Mouse (Mus musculus): ENCODE measurements around the gene Tmcc2. TPM values are rescaled to one million over a fixed set of nuclear protein-coding genes. Genes with fewer than 3 reads are reported as not detected.

Gene Tmcc2
- total RNA-seq, 2 experiments from 2014 or later, result 250 to 270 TPM

DNA sequence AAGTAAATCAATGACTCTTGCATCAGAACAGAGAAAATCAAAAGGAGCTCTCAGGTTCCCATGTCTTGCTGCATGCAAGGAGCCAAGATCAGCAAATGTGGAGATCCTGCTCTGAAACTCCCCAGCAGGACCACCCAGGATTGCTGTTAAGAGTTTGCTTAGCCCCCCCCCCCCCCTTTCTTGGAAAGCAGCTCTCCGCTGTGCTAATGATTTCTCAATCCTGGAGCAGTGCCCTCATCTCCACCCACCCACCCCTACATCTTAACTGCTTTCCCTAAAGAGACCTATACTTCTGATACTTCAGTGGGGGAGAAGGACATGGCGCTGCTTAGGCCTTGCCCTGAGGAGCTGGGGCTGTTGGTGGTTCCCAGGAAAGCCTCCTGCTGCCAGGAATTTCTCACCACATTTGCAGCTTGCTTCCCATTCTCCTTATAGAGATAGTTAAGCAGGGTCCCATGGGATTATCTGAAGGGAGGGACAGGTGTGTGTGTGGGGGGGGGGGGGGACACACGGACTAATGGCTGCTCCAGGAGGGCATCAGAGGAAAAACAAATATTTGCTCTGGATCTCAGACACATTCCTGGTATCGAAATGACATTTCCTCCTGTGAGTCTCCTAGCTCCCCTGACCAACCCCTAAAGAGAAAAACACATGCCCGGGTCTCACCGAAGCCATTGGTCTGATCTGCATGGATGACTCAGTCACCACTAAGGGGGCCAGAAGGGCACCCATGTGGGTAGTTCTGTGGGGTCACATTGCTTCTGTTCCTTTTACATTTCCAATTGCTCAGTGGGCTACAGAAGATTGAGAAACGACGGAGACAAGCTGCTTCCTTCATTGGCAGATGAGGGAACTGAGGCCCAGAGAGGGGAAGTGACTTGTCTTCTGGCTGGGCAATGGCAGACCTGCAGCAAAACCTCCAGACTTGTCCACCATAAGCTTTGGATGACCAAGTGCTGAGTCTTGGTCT is 72.9 kb downstream of the Tmcc2 start:
- no peak for DNase-seq (ENCODE audit: low spot score in 2 of 2)

DNA sequence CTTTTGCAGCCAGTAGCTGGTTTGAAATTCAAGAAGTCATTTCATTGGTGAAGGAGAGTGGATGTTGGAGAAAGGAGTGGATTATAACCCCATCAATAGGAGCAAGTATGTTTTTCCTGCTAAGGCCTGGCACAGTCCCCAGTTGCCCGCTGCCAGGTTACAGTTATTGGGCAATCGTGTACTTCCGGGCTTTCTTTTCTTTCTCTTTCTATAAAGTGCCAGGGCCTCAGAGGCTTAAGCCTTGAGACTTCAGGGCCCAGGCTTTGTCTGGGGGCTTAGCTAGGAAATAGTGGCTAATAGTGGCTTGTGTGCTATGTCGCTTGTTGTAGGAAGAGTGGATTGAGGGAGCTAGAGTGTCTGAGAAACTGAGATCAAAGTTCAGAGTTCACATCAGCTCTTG is 73.7 kb downstream of the Tmcc2 start:
- DNase-seq (ENCODE audit: low spot score in 2 of 2), result no peak

DNA sequence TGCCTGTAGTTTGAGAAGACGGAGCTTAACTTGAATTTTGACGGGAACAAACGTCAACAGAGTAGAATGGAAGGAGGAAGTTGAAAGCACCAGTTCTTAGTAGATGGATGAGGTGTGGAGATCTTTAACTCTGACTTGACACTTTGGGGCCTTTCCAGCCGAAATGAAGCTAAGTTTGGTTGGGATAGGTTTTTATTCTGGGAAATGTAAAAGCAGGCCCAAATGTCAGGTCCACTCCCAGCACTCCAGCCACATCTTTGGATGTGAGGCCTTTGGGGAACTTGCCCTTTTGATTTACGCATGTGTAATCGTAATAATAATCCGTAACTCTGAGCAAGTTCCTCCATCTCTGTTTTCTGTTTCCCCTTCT is 74.5 kb downstream of the Tmcc2 start:
- DNase-seq (ENCODE audit: low spot score in 2 of 2), result no peak

DNA sequence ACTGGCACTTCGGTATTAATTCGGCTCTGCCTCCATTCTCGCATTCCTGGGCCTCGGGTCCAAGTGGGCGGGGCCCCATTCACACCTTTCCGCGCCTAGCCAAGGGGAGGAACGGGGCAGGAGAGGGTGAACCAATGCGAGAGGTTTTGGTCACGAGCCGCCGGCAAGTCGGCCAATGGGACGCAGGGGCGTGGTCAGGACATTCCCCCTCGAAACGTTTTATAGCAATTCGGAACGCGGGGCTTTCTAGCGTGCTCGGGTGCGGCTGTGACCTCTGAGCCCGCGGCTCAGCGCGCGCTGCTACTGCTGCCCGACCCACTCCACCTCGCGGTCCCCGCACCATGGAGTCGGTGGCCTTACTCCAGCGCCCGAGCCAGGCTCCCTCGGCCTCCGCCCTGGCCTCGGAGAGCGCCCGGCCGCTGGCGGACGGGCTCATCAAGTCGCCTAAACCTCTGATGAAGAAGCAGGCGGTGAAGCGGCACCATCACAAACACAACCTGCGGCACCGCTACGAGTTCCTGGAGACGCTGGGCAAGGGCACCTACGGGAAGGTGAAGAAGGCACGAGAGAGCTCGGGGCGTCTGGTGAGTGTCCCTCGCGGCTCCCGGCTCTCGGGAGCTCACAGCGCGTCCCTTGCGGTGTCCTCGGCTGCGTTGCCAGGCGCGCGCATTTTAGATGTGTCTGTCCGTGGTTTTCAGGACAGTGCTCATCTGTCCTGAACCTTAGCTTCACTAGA is 75.0 kb downstream of the Tmcc2 start, which contains the start of gene Nuak2:
Nuak2 (plus strand) TSS at position 238 of the 736 bp plus-strand sequence.
- DNase-seq (ENCODE audit: low spot score in 2 of 2), result peak; percentile 59 to 78

GRCm38 (mm10) chr1:132312703-132313102 is 78.4 kb downstream of the Tmcc2 start:
- peak; percentile 15 to 75 for DNase-seq (ENCODE audit: low spot score in 2 of 2)

GRCm38 (mm10) chr1:132312043-132312442 is 79.0 kb downstream of the Tmcc2 start:
- no peak for DNase-seq (ENCODE audit: low spot score in 2 of 2)

DNA sequence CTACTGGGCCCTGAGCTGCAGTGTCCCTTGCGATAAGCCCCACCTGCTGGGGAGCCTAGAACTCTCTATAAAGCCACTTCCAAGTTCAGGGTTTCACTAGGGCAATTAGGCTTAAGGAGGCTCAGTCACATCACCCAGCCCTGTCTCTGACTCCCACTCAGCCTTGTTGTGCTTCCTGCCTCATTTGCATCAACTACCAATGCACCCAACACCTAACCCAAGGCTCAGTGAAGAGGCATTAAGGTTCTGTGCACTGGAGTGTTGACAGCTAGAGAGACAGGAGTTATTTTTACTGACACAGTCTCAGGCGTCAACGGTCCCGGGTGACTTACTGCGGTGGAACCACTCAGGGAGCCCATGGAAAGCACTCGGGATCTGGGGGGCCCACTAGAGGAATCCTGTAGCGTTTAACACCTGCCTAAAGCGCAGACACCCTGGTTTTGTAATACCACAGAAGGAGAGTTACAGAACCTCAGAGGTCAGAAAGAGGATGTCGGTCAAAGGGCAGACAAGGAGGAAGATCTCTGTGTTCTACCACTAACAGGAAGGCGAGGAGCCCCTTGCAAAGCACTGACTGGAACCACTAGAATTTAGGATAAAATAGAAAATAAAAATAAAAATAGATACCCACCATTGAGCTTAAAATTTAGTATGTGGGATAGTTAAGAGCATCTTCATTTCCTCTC is 79.8 kb downstream of the Tmcc2 start:
- DNase-seq (ENCODE audit: low spot score in 2 of 2), result no peak

DNA sequence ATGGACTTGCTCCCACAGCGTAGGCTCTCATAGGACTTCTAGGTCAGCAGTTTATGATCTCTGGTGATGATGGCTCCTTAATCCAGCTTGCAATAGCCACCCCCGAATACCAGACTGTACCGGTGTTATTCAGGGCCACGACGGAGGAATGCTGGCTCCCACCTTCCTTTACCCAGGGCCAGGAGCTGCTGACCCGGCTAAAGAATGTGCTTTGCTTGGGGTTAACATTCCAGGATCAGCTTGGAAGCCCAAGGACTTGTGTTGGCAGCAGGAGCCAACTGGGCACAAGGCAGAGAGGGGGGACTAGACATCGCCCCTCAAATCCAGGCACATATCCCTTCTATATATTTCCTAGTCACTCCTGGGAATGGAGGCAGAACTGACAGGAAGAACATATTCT is 80.3 kb downstream of the Tmcc2 start:
- DNase-seq (ENCODE audit: low spot score in 2 of 2), result no peak

DNA sequence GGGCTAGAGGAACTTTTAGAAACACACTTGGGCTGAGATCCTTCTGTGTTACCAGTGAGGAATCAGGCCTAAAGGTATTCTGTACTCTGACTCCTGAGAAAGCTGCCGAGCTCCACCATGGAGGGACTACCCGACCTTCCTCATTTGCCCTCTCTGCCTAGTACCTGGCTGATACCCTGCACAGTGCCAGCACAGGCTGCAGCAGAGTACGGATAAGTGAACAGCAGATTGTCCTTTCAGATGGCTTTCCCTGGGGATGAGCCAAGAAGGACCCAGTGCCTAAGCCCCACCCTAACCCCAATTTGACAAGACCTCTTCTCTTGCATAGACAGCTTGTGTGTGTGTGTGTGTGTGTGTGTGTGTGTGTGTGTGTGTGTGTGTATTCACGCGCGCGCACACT is 82.4 kb downstream of the Tmcc2 start:
- no peak for DNase-seq (ENCODE audit: low spot score in 2 of 2)

- DNase-seq (ENCODE audit: low spot score in 2 of 2), result peak in 1 of 2 experiments; percentile 53
Measured at GRCm38 (mm10) chr1:132307962-132308361, 83.1 kb downstream of the Tmcc2 start.

- no peak for DNase-seq (ENCODE audit: low spot score in 2 of 2)
Measured at GRCm38 (mm10) chr1:132306808-132307207, 84.3 kb downstream of the Tmcc2 start.

Other genes starting within 250 kb of the Tmcc2 start
- gene Lemd1, start 199.8 kb downstream of the Tmcc2 start, total RNA-seq (2021), result under 1 TPM in 1 of 2 experiments, not detected in 1; 0.32 TPM
- under 1 TPM; 0.45 to 0.48 TPM for gene AC124108.1, start 199.8 kb downstream of the Tmcc2 start, total RNA-seq (2021)
- not detected for gene Gm10188, start 161.5 kb downstream of the Tmcc2 start, total RNA-seq (2021)
- 1 to 10 TPM; 4.3 to 5.3 TPM for gene Klhdc8a, start 92.7 kb downstream of the Tmcc2 start, total RNA-seq (2021)
- 1 to 10 TPM; 1.6 to 1.9 TPM for gene Nuak2, start 75.2 kb downstream of the Tmcc2 start, total RNA-seq (2021)
- gene Dstyk, start 26.3 kb upstream of the Tmcc2 start, total RNA-seq (2021), result 10 to 100 TPM; 53.2 to 53.9 TPM
- gene Rbbp5, start 86.1 kb upstream of the Tmcc2 start, total RNA-seq (2021), result 10 to 100 TPM; 66.1 to 77.7 TPM
- 1 to 10 TPM; 5.3 to 6.3 TPM for gene Tmem81, start 114.9 kb upstream of the Tmcc2 start, total RNA-seq (2021)
- 10 to 100 TPM; 68.0 to 84.8 TPM for gene Cntn2, start 152.0 kb upstream of the Tmcc2 start, total RNA-seq (2021)

Measured in layer of hippocampus, adult 18-20 months (tissue).